Mouse (Mus musculus): ENCODE results near the gene Astn1. TPM values are rescaled to one million over a fixed set of nuclear protein-coding genes. Genes with fewer than 3 reads are reported as not detected.

Gene Astn1
- polyA plus RNA-seq (2015; fragmentation: Nextera tagmentation; extraction: Ambion mirVana), result 0.33 and 0.53 TPM in 2 replicates

DNA sequence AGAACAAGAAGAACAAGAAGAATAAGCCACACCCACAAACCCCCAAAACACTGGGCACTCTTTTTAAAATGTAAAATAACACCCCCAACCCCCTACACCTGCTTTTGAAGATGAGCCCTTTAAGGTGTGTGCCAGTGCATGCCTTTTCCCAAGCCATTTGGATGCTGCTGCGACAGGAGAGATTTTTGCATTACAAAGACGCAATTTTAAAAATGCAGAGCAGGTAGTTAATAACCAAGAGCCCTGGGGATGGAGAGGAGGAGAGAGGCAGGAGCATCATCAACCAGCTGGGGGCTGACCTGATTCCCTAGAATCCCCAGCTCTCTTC is at the start of gene Astn1:
Gene Astn1 (plus strand): TSS at position 310 of the 328 bp plus-strand sequence.
- Histone ChIP-seq H3K4me2 (ENCODE audit: low read depth, low read length) (peak within 1 kb of the TSS; percentile 52), H3K4me3 (ENCODE audit: low read length) (peak within 1 kb of the TSS; percentile 30), H3K36me3 (ENCODE audit: control insufficient read depth, insufficient read depth, low read length) (no peaks in the 10 kb centered on the region), H3K9me3 (ENCODE audit: control insufficient read depth, low read length) (no peaks in the 10 kb centered on the region), H3K27me3 (ENCODE audit: control insufficient read depth, insufficient read depth, low read depth, low read length) (peaks cover 16% of the 10 kb centered on the region), H3K4me1 (replicated peaks; ENCODE audit: control insufficient read depth, insufficient read depth, low read length) (0 out of 2 replicates have a peak, but pooled peaks cover 5% of the 10 kb centered on the region), H3K27ac (ENCODE audit: low read length) (no peak within 1 kb of the TSS), H3K9ac (ENCODE audit: low read length) (no peak within 1 kb of the TSS; the same call in 1 of the 2 replicates)
- WGBS, result 6% methylated on average over 2 of the region's 2 CpGs
- ATAC-seq (ENCODE audit: low read depth), result no peak

DNA sequence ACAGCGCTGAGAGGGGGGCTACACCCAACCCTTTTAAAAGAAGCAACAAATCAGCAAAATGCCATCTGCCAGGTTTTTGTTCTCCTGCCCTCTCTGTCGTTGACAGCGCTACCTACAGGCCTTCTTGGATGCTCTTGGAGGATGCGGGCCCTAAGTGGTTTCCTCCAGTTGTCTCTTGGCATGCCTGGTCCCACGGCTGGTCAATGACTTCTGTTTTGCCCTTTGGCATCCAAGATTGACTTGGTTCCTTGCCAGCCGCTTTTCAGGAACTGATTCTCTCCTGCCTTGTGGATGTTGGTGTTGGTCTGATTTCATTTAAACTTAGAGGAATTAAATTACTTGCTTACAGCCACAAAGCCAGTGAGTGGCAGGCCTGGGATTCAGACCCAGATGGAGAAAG is 38.7 kb upstream of the Astn1 start:
- Histone ChIP-seq H3K4me1 (replicated peaks; ENCODE audit: control insufficient read depth, insufficient read depth, low read length) (no peaks in the 10 kb centered on the region), H3K27ac (ENCODE audit: low read length) (no peak overlapping the region), H3K9ac (ENCODE audit: low read length) (no peak overlapping the region), H3K4me3 (ENCODE audit: low read length) (no peak overlapping the region), H3K27me3 (ENCODE audit: control insufficient read depth, insufficient read depth, low read depth, low read length) (no peaks in the 10 kb centered on the region), H3K9me3 (ENCODE audit: control insufficient read depth, low read length) (no peaks in the 10 kb centered on the region), H3K4me2 (ENCODE audit: low read depth, low read length) (no peak overlapping the region), H3K36me3 (ENCODE audit: control insufficient read depth, insufficient read depth, low read length) (no peaks in the 10 kb centered on the region)
- WGBS, result 73% methylated on average over 6 of the region's 6 CpGs
- ATAC-seq (ENCODE audit: low read depth), result no peak

DNA sequence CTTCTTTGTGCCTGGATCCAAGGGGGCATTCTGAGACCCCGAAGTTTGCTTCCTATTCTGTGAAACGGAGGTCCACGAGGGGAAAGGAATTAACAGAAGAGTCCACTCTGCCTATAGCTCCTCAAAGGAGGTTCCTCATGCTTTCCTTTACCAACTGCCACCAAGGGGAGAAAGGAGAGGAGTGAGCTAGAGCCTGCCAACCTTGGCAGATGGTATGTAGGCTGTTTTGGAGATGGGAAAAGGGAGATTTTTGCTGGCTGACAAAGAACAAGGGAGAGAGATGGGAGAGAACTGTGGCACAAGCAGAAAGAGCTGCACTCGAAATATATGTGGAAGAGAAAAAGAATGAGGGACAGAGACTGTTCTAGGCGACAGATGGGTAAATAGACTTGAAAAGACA is 33.9 kb upstream of the Astn1 start:
- no peaks in the 10 kb centered on the region for H3K4me1 ChIP-seq (replicated peaks; ENCODE audit: control insufficient read depth, insufficient read depth, low read length)
- H3K9me3 ChIP-seq (ENCODE audit: control insufficient read depth, low read length), result no peaks in the 10 kb centered on the region
- H3K4me2 ChIP-seq (ENCODE audit: low read depth, low read length), result no peak overlapping the region
- H3K4me3 ChIP-seq (ENCODE audit: low read length), result no peak overlapping the region
- H3K9ac ChIP-seq (ENCODE audit: low read length), result no peak overlapping the region
- H3K27ac ChIP-seq (ENCODE audit: low read length), result no peak overlapping the region
- no peaks in the 10 kb centered on the region for H3K27me3 ChIP-seq (ENCODE audit: control insufficient read depth, insufficient read depth, low read depth, low read length)
- H3K36me3 ChIP-seq (ENCODE audit: control insufficient read depth, insufficient read depth, low read length), result no peaks in the 10 kb centered on the region
- ATAC-seq (ENCODE audit: low read depth), result no peak
- WGBS, result 66% methylated on average over 5 of the region's 5 CpGs

DNA sequence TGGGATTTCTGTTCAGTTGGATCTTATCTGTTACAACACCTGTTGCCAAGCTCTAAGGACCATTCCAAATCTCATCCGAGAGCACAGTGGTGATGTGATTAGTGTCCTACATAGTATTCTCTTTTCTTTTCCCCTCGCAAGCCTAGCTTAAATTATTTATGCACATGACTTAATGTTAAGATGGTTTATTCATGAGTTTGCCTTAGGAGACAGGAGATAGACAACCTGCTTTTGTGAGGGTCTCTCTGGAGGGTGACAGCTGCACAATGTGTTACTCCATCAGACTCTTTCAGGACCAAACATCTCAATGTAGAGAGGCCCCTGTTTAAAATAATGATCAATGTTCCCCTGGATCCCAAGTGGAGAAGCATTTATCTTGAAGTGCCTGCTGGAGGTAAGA is 33.2 kb upstream of the Astn1 start:
- ATAC-seq (ENCODE audit: low read depth), result no peak
- no peaks in the 10 kb centered on the region for H3K36me3 ChIP-seq (ENCODE audit: control insufficient read depth, insufficient read depth, low read length)
- no peak overlapping the region for H3K27ac ChIP-seq (ENCODE audit: low read length)

DNA sequence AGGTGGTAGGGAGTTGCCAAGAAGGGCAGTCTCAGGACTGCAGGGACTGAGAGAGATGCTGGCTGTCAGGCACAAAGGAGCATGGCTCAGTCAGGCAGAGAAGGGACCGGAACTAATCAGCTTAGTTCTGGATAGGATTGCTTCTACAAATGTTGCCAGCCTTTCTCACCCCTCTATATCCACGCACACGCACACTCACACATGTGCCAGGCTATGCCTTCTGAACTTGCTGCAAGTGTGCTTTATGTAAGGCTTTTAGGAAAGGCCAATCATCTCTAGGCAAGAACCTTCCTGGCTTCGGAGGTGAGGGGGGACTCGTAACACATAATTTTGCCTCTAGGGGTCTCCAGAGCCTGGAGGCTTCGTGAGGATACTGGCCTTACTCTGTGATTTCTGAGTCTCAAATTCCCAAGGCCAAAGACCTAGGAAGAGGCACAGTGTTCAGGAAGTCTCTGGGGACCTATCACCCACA is 18.8 kb upstream of the Astn1 start:
- Histone ChIP-seq H3K36me3 (ENCODE audit: control insufficient read depth, insufficient read depth, low read length) (no peaks in the 10 kb centered on the region), H3K9ac (ENCODE audit: low read length) (no peak overlapping the region), H3K27ac (ENCODE audit: low read length) (no peak overlapping the region), H3K27me3 (ENCODE audit: control insufficient read depth, insufficient read depth, low read depth, low read length) (no peaks in the 10 kb centered on the region), H3K4me2 (ENCODE audit: low read depth, low read length) (no peak overlapping the region), H3K4me3 (ENCODE audit: low read length) (no peak overlapping the region), H3K4me1 (replicated peaks; ENCODE audit: control insufficient read depth, insufficient read depth, low read length) (no peaks in the 10 kb centered on the region), H3K9me3 (ENCODE audit: control insufficient read depth, low read length) (no peaks in the 10 kb centered on the region)
- WGBS, result 44% methylated on average over 6 of the region's 6 CpGs
- ATAC-seq (ENCODE audit: low read depth), result no peak

More for the DNA sequence above, 33.2 kb upstream of the Astn1 start:
- H3K9ac ChIP-seq (ENCODE audit: low read length), result no peak overlapping the region
- H3K4me1 ChIP-seq (replicated peaks; ENCODE audit: control insufficient read depth, insufficient read depth, low read length), result no peaks in the 10 kb centered on the region
- H3K9me3 ChIP-seq (ENCODE audit: control insufficient read depth, low read length), result no peaks in the 10 kb centered on the region
- no peaks in the 10 kb centered on the region for H3K27me3 ChIP-seq (ENCODE audit: control insufficient read depth, insufficient read depth, low read depth, low read length)
- WGBS, result 84% methylated on average over 2 of the region's 2 CpGs
- no peak overlapping the region for H3K4me2 ChIP-seq (ENCODE audit: low read depth, low read length)
- no peak overlapping the region for H3K4me3 ChIP-seq (ENCODE audit: low read length)

DNA sequence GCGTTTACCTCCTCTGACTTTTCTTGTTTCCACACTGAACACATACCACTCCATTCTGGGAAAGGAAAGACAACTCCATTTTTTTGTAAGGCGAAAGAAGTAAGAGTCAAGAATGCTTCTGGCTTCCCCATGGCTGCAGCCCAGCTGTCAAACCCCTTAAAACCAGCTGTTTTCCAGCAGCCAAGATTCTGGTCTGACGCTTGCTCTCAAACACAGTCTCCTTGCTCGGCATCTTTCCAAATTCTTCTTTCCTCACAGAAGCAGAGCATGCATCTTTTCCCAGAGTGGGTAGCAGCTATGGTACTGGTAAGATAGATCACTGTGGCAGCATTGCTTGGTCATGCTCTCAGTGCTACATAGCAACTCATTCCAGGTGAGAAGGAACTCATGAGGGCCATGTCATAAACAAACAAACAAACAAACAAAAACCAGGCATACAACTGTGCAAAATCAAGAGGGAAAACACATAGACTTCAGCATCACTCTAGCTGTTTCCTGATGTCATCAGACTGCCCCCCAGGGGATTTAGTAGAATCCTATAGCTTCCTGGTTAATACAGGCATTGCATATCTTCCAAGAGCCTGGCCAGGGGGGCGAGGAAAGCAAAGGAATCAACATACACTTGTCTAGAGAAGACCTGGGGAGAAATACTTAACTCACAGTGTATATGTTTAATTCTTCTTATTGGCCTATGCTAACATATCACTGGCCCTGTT is 8.3 kb upstream of the Astn1 start:
- Histone ChIP-seq H3K9me3 (ENCODE audit: control insufficient read depth, low read length) (no peaks in the 10 kb centered on the region), H3K4me3 (ENCODE audit: low read length) (no peak overlapping the region), H3K27ac (ENCODE audit: low read length) (no peak overlapping the region), H3K4me2 (ENCODE audit: low read depth, low read length) (no peak overlapping the region), H3K9ac (ENCODE audit: low read length) (no peak overlapping the region), H3K4me1 (replicated peaks; ENCODE audit: control insufficient read depth, insufficient read depth, low read length) (0 out of 2 replicates have a peak, but pooled peaks cover 9% of the 10 kb centered on the region), H3K36me3 (ENCODE audit: control insufficient read depth, insufficient read depth, low read length) (no peaks in the 10 kb centered on the region), H3K27me3 (ENCODE audit: control insufficient read depth, insufficient read depth, low read depth, low read length) (peaks cover 16% of the 10 kb centered on the region)
- ATAC-seq (ENCODE audit: low read depth), result peak; percentile 47; the same call in 1 of the 2 replicates
- WGBS, result 42% methylated on average over 5 of the region's 5 CpGs

DNA sequence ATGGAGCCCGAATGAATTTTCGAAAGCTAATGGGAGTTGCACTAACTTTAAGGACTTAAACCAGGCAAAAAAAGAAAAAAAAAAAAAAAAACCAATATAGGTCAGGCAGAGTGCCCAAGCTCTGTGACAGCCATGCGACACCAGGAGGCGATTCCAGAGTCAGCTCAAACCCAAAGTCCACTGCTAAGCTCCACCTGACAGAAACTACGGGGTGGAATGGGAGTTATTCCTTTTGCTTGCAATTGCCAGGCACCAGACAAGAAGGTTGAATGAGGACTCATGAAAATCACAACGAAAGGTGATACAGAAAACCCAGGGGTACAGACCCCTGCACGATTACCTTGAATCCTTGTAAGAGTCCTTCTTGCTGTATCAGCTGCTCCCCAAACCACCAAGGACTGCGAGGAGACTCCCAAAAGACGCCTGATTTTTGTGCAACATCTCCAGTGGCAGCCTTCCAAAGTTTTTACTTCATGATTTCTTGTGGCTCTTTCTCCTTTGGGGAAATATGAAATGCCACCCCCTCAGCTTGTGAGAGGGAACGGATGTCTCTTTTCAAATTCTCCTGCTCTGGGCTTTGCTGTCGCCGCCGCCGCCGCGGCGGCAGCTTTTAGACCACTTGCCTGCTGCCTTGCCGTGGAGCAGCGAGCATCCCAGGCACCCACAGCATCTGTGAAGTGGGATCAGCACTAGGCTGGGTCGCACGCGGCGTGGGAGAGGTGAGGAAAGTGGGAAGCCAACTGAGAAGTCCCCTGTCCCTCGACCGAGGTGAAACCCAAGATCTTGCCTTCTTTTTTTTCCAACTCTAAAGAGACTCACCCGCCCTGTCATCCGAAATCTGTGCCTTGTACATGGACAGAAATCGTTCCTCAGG is 6.7 kb upstream of the Astn1 start:
- Histone ChIP-seq H3K9ac (ENCODE audit: low read length) (peak overlapping the region; percentile 25), H3K4me2 (ENCODE audit: low read depth, low read length) (peak overlapping the region; percentile 69), H3K4me3 (ENCODE audit: low read length) (peak overlapping the region; percentile 52), H3K27me3 (ENCODE audit: control insufficient read depth, insufficient read depth, low read depth, low read length) (peaks cover 16% of the 10 kb centered on the region), H3K9me3 (ENCODE audit: control insufficient read depth, low read length) (no peaks in the 10 kb centered on the region), H3K4me1 (replicated peaks; ENCODE audit: control insufficient read depth, insufficient read depth, low read length) (0 out of 2 replicates have a peak, but pooled peaks cover 9% of the 10 kb centered on the region), H3K27ac (ENCODE audit: low read length) (no peak overlapping the region), H3K36me3 (ENCODE audit: control insufficient read depth, insufficient read depth, low read length) (no peaks in the 10 kb centered on the region)
- 11% methylated on average over 28 of the region's 28 CpGs for WGBS
- peak; percentile 20 for ATAC-seq (ENCODE audit: low read depth)

DNA sequence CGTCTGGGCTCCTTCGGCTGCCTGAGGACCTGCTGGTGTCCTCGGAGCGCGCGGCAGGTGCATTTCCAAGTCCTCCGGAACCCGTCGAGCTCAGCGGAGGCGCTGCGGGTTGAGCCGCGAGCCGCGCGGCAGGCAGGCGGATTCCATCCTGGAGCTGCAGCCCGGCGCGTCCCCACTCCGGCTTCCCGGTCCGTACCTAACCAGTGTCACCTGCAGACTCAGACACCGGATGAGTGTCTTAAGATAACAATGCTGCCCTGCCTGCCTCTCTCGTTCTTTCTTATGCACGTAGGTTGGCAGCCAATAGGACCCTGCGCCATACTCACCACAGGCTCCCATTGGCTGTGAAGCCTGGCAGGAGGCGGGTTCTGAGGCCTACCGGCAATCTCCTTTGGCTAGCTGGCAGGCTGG is 6.0 kb upstream of the Astn1 start, which contains the start of gene Brinp2:
Gene Brinp2 (minus strand): TSS at position 276 of the 411 bp plus-strand sequence.
- Histone ChIP-seq H3K4me3 (ENCODE audit: low read length) (peak within 1 kb of the TSS; percentile 52), H3K9me3 (ENCODE audit: control insufficient read depth, low read length) (no peaks in the 10 kb centered on the region), H3K4me1 (replicated peaks; ENCODE audit: control insufficient read depth, insufficient read depth, low read length) (0 out of 2 replicates have a peak, but pooled peaks cover 9% of the 10 kb centered on the region), H3K9ac (ENCODE audit: low read length) (peak within 1 kb of the TSS; percentile 25), H3K36me3 (ENCODE audit: control insufficient read depth, insufficient read depth, low read length) (no peaks in the 10 kb centered on the region), H3K27me3 (ENCODE audit: control insufficient read depth, insufficient read depth, low read depth, low read length) (peaks cover 18% of the 10 kb centered on the region), H3K27ac (ENCODE audit: low read length) (no peak within 1 kb of the TSS), H3K4me2 (ENCODE audit: low read depth, low read length) (peak within 1 kb of the TSS; percentile 69)
- peak; percentile 94 for ATAC-seq (ENCODE audit: low read depth)
- under 1% methylated on average over 30 of the region's 30 CpGs for WGBS
